Mouse (Mus musculus) E14TG2a.4 (cell line): ENCODE measurements around the gene Wbp1l.

Experiments
- CTCF ChIP-seq: conservative IDR thresholded peaks from 2 replicates; pipeline ENCODE4 v1.5.1; 2014; ENCODE audit warnings: low read length
- NANOG ChIP-seq: IDR thresholded peaks from 2 replicates; pipeline ENCODE4 v1.6.1; 2014; ENCODE audit warnings: borderline replicate concordance, low read length, mixed read lengths
- POU5F1 ChIP-seq: IDR thresholded peaks from 2 replicates; pipeline ENCODE4 v1.6.1; 2014; ENCODE audit warnings: low read length, borderline replicate concordance

- no peak for TF ChIP-seq POU5F1
- TF ChIP-seq CTCF, result no peak
- TF ChIP-seq NANOG, result no peak
Observed at GRCm38 (mm10) chr19:46606718-46607117, 7.8 kb downstream of the Wbp1l start.
